Mouse (Mus musculus): ENCODE results near the gene Gtf2i.
A peak's percentile ranks its signal among the peaks of the same experiment; 100 is the strongest.

- TF ChIP-seq CTCF (IDR thresholded peaks at IDR 0.05; ENCODE audit: borderline replicate concordance, insufficient read depth, low read depth, low read length): peak; percentile 49
- TF ChIP-seq POLR2A (IDR thresholded peaks at IDR 0.05; ENCODE audit: borderline replicate concordance, insufficient read depth, low read length): no peak
These were observed 32.5 kb upstream of the Gtf2i start for GRCm38 (mm10) chr5:134347066-134347465.

Data from cerebellum, adult 2 months (tissue).